Mouse (Mus musculus) CH12.LX (cell line): ENCODE measurements around the gene Rab40c. TPM values are rescaled to one million over a fixed set of nuclear protein-coding genes. Genes with fewer than 3 reads are reported as not detected.

Experiments
- DNase-seq: peaks from one replicate; pipeline ENCODE4 v3.0.0-alpha.2; 2013; ENCODE audit errors: extremely low read depth
- H3K27ac ChIP-seq: 2 replicates; pipeline ENCODE4 v1.5.1; 2012; ENCODE audit warnings: low read depth, mild to moderate bottlenecking, control low read depth, moderate library complexity; ENCODE audit not compliant: insufficient read depth
- H3K27me3 ChIP-seq: replicated peaks from 2 replicates; pipeline ENCODE3; 2012; ENCODE audit warnings: inconsistent platforms
- H3K36me3 ChIP-seq, 2 experiments: replicated peaks in 1 of 2; 2 replicates each; pipeline versions ENCODE3 to v1.6.1; 2012; ENCODE audit warnings: inconsistent platforms in 1 of 2, low read length in 1 of 2, mild to moderate bottlenecking in 1 of 2, mixed read lengths in 1 of 2, moderate library complexity in 1 of 2; ENCODE audit not compliant: control insufficient read depth in 1 of 2, insufficient read depth in 1 of 2
- H3K4me1 ChIP-seq, 2 experiments: 2 replicates each; pipeline ENCODE4 v1.6.1; 2012; ENCODE audit warnings: inconsistent platforms in 1 of 2, moderate library complexity in 1 of 2; ENCODE audit not compliant: insufficient read depth in 2 of 2, control insufficient read depth in 1 of 2
- H3K4me2 ChIP-seq: 2 replicates; pipeline ENCODE4 v1.6.1; 2012; ENCODE audit warnings: low read depth, mild to moderate bottlenecking, control low read depth; ENCODE audit not compliant: poor library complexity, insufficient read depth, severe bottlenecking
- H3K4me3 ChIP-seq, 3 experiments: fragments of 150-350 bp in 1 of 3; sonication (generic) in 1 of 3; replicated peaks in 1 of 3; 2 replicates each; pipeline versions ENCODE3 to v1.5.1; 2011 to 2012; ENCODE audit warnings: low read depth in 2 of 3, low read length in 2 of 3, mild to moderate bottlenecking in 2 of 3, moderate library complexity in 2 of 3, control low read depth in 1 of 3, improper control_type of control experiment in 1 of 3, inconsistent platforms in 1 of 3, mixed read lengths in 1 of 3; ENCODE audit not compliant: poor library complexity in 1 of 3
- H3K79me2 ChIP-seq: replicated peaks from 2 replicates; pipeline ENCODE4 v1.6.1; 2012; ENCODE audit warnings: mild to moderate bottlenecking, moderate library complexity; ENCODE audit not compliant: control insufficient read depth, poor library complexity, insufficient read depth, severe bottlenecking; ENCODE audit errors: extremely low read depth
- H3K9ac ChIP-seq: 2 replicates; pipeline ENCODE4 v1.6.1; 2012; ENCODE audit warnings: low read depth, mild to moderate bottlenecking, control low read depth, moderate library complexity; ENCODE audit not compliant: insufficient read depth
- H3K9me3 ChIP-seq: replicated peaks from 2 replicates; pipeline ENCODE3; 2012; ENCODE audit warnings: low read length, inconsistent platforms, mixed read lengths
- CHD2 ChIP-seq: IDR thresholded peaks from 2 replicates; pipeline ENCODE4 v1.6.1; 2011; ENCODE audit warnings: low read length, improper control_type of control experiment
- CTCF ChIP-seq, 2 experiments: IDR thresholded peaks in 1 of 2; conservative IDR thresholded peaks in 1 of 2; 2 replicates each; pipeline ENCODE4 v1.5.1; 2011 to 2012; ENCODE audit warnings: low read depth in 2 of 2, low read length in 2 of 2, improper control_type of control experiment in 1 of 2, inconsistent platforms in 1 of 2, mild to moderate bottlenecking in 1 of 2, moderate library complexity in 1 of 2
- ELF1 ChIP-seq: IDR thresholded peaks from 2 replicates; pipeline ENCODE4 v1.6.1; 2014; ENCODE audit warnings: low read depth, mild to moderate bottlenecking, inconsistent platforms, low read length, improper control_type of control experiment
- GABPA ChIP-seq: IDR thresholded peaks from 2 replicates; pipeline ENCODE4 v1.6.1; 2012; ENCODE audit warnings: low read depth, low read length, improper control_type of control experiment, inconsistent platforms; ENCODE audit not compliant: insufficient replicate concordance
- IRF4 ChIP-seq: IDR thresholded peaks from 2 replicates; pipeline ENCODE4 v1.6.1; 2014; ENCODE audit warnings: low read depth, mild to moderate bottlenecking, inconsistent platforms, low read length, improper control_type of control experiment
- JUND ChIP-seq: conservative IDR thresholded peaks from 2 replicates; pipeline ENCODE4 v1.6.1; 2011; ENCODE audit warnings: low read depth, low read length, improper control_type of control experiment
- MAFK ChIP-seq: IDR thresholded peaks from 2 replicates; pipeline ENCODE4 v1.6.1; 2011; ENCODE audit warnings: low read length, improper control_type of control experiment; ENCODE audit not compliant: insufficient replicate concordance
- MAX ChIP-seq: IDR thresholded peaks from 2 replicates; pipeline ENCODE4 v1.6.1; 2011; ENCODE audit warnings: low read length, improper control_type of control experiment
- NELFE ChIP-seq: IDR thresholded peaks from 2 replicates; pipeline ENCODE4 v1.6.1; 2011; ENCODE audit warnings: low read depth, low read length, improper control_type of control experiment
- NRF1 ChIP-seq: IDR thresholded peaks from 2 replicates; pipeline ENCODE4 v1.6.1; 2014; ENCODE audit warnings: low read depth, mild to moderate bottlenecking, inconsistent platforms, low read length, improper control_type of control experiment, moderate library complexity
- POLR2A ChIP-seq: IDR thresholded peaks from 2 replicates; pipeline ENCODE4 v1.6.1; 2011; ENCODE audit warnings: low read depth, mild to moderate bottlenecking, improper control_type of control experiment, low read length
- POLR2AphosphoS2 ChIP-seq: IDR thresholded peaks from 2 replicates; pipeline ENCODE4 v1.6.1; 2011; ENCODE audit warnings: low read depth, low read length, improper control_type of control experiment
- RAD21 ChIP-seq: IDR thresholded peaks from 2 replicates; pipeline ENCODE4 v1.6.1; 2011; ENCODE audit warnings: low read depth, mild to moderate bottlenecking, low read length, improper control_type of control experiment, moderate library complexity
- RCOR1 ChIP-seq: conservative IDR thresholded peaks from 2 replicates; pipeline ENCODE4 v1.6.1; 2012; ENCODE audit warnings: low read depth, mild to moderate bottlenecking, inconsistent platforms, low read length, improper control_type of control experiment
- SIN3A ChIP-seq: IDR thresholded peaks from 2 replicates; pipeline ENCODE4 v1.6.1; 2012; ENCODE audit warnings: low read length, improper control_type of control experiment, inconsistent platforms
- TCF12 ChIP-seq: IDR thresholded peaks from 2 replicates; pipeline ENCODE4 v1.6.1; 2014; ENCODE audit warnings: low read depth, mild to moderate bottlenecking, inconsistent platforms, low read length, improper control_type of control experiment
- USF1 ChIP-seq: IDR thresholded peaks from 2 replicates; pipeline ENCODE4 v1.6.1; 2014; ENCODE audit warnings: low read depth, mild to moderate bottlenecking, inconsistent platforms, low read length, improper control_type of control experiment
- USF2 ChIP-seq: conservative IDR thresholded peaks from 2 replicates; pipeline ENCODE4 v1.6.1; 2011; ENCODE audit warnings: low read depth, low read length, improper control_type of control experiment
- ZC3H11A ChIP-seq: IDR thresholded peaks from 2 replicates; pipeline ENCODE4 v1.6.1; 2012; ENCODE audit warnings: low read depth, mild to moderate bottlenecking, inconsistent platforms, low read length, improper control_type of control experiment
- ZMIZ1 ChIP-seq: IDR thresholded peaks from 2 replicates; pipeline ENCODE4 v1.6.1; 2012; ENCODE audit warnings: low read depth, mild to moderate bottlenecking, inconsistent platforms, low read length, improper control_type of control experiment
- ZNF384 ChIP-seq: IDR thresholded peaks from 2 replicates; pipeline ENCODE4 v1.6.1; 2012; ENCODE audit warnings: low read depth, low read length, improper control_type of control experiment, inconsistent platforms
- dilution Hi-C: fragments of 300-500 bp; cut with MboI; formaldehyde crosslinking; loops from 2 replicates; pipeline ENCODE4 v1.14.3; 2020; ENCODE audit warnings: low sequenced_read_pairs; ENCODE audit not compliant: extremely low pct_unique_long_range_greater_than_20kb, extremely low pct_ligation_motif_present
- in situ Hi-C: fragments of 300-500 bp; cut with MboI; formaldehyde crosslinking; loops from 3 replicates; pipeline ENCODE4 v1.14.3; 2019; ENCODE audit warnings: low sequenced_read_pairs, low pct_ligation_motif_present, low pct_unique_long_range_greater_than_20kb, mixed read lengths
- polyA plus RNA-seq: library from polyadenylated mRNA; unstranded; fragments of >175 nt; gene quantifications from 2 replicates; pipeline ENCODE4 v1.2.1, GENCODE M21; 2012; ENCODE audit warnings: low read depth; ENCODE audit not compliant: insufficient read length
- total RNA-seq, 2 experiments: library from RNA; depleted of rRNA; stranded (reverse); fragments of 300-350 nt in 1 of 2; fragments of >200 nt in 1 of 2; gene quantifications; 2 replicates each; pipeline ENCODE4 v1.2.3; 2012 to 2014

Gene Rab40c
- total and polyA plus RNA-seq, 3 experiments, result 8.0 to 14.4 (median 9.2) TPM

DNA sequence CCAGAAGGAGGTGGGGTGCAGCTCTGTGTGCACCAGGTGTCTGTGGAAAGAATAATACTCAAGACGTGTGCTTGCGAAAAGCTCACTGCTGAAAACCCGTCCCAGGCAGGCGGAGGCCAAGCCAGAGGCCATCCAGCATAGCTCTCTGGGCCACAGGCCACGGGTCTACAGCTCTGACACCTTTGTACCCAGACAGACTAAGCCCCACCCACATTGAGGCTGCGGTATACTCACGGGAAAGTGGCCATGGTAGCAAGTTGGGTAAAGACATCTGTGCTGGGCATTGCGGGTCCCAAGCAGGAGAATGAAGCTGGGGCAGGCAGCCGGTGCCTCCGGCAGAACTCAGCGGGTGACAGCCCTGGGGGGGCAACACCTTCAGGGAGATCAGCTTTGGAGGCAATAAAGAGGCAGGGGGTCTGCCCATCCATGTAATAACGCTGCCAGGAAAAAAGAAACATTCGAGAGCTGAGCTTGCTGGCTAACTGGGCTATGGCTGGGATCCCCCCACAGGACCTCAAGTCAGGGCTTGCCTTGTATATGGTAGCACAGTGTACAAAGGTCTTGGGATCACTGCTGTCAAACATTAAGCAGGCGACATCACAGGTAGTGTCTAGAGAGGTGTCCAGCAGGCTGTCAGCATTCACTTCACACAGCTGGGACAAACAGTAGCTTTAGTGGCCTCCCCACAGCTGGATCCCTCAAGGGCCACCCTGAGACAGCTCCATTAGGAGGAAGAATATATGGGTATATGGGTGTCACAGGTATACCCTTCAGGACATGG lies 79.9 kb downstream of the Rab40c start:
- H3K4me3 ChIP-seq, result no peak overlapping the region
- H3K27ac ChIP-seq, result no peak overlapping the region
- H3K27me3 ChIP-seq, result no peaks in the 10 kb centered on the region
- dilution Hi-C loops, result no loop called here
- peaks cover 73 to 84% of the 10 kb centered on the region in 2 experiments for H3K36me3 ChIP-seq
- H3K4me2 ChIP-seq, result no peak overlapping the region
- DNase-seq, result no peak
- no peak overlapping the region for H3K9ac ChIP-seq
- peaks cover 14 to 15% of the 10 kb centered on the region in 2 experiments for H3K4me1 ChIP-seq
- no peaks in the 10 kb centered on the region for H3K9me3 ChIP-seq
- H3K79me2 ChIP-seq, result peaks cover 14% of the 10 kb centered on the region
- in situ Hi-C loops, result no loop called here
- TF ChIP-seq ELF1, result no peak
- TF ChIP-seq NRF1, result no peak
- TF ChIP-seq RAD21, result no peak
- TF ChIP-seq ZC3H11A, result no peak
- TF ChIP-seq SIN3A, result no peak
- no peak for TF ChIP-seq IRF4
- TF ChIP-seq CHD2, result no peak

DNA sequence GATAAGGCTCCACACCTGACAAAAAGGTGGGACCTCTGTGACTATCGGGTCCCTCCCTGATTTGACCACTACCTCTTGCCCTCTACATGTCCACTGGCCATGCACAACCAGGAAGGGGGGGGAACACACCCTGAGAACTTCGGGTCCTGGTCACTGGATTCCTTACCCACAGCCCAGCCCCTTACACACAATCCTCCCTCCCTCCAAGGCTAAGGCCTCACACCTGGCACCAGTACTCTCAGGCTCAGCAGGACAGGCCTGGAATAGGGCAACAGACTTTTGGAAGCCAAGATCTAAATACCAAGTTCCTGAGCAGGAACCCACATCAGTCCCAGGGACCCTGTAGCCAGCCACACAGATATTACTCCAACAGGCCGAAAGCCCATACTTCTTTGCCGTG lies 80.6 kb downstream of the Rab40c start:
- peaks cover 74 to 87% of the 10 kb centered on the region in 2 experiments for H3K36me3 ChIP-seq

DNA sequence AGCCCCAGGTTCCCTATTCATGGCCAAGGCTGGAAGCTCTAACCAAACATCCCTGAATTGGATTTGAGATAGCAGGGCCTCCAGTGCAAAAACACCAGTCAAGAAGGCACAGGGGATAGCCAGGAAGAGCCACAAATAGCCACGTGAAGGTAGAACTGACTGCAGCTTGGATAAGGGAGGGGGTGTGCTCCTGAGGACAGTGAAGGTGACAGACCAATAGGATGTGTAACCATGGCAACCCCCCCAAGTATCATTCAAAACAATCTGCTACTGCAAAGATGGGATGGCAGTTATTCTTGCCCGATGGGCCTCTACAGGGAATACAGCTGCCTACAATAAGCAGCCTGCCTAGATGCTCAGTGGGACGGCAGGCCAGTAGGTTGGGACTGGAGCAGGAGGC lies 82.0 kb downstream of the Rab40c start:
- Histone ChIP-seq H3K27ac (no peak overlapping the region), H3K79me2 (no peaks in the 10 kb centered on the region; the same call in none of the 2 replicates), H3K9me3 (no peaks in the 10 kb centered on the region), H3K27me3 (no peaks in the 10 kb centered on the region), H3K36me3 (peaks cover 73 to 81% of the 10 kb centered on the region in 2 experiments), H3K4me2 (no peak overlapping the region), H3K4me3 (no peak overlapping the region), H3K9ac (no peak overlapping the region), H3K4me1 (peaks cover 9 to 18% of the 10 kb centered on the region in 2 experiments)
- no peak for DNase-seq
- TF ChIP-seq NELFE, result no peak
- TF ChIP-seq RCOR1, result no peak
- no peak for TF ChIP-seq RAD21
- TF ChIP-seq USF2, result no peak
- TF ChIP-seq ZNF384, result no peak
- TF ChIP-seq GABPA, result no peak
- no peak for TF ChIP-seq MAX
- TF ChIP-seq CTCF (conservative IDR thresholded peaks at IDR 0.05 in 1 of 2, IDR thresholded peaks at IDR 0.05 in 1 of 2; ENCODE audit: low read depth in 2 of 2, low read length in 2 of 2), result no peak
- TF ChIP-seq SIN3A, result no peak
- no peak for TF ChIP-seq TCF12
- TF ChIP-seq ZMIZ1, result no peak
- TF ChIP-seq CHD2, result no peak
- TF ChIP-seq POLR2AphosphoS2, result no peak
- no peak for TF ChIP-seq JUND
- TF ChIP-seq MAFK, result no peak
- TF ChIP-seq USF1, result no peak
- in situ Hi-C loops, result no loop called here
- dilution Hi-C loops, result no loop called here

More for the DNA sequence above, 80.6 kb downstream of the Rab40c start:
- Histone ChIP-seq H3K4me1 (peaks cover 16 to 21% of the 10 kb centered on the region in 2 experiments), H3K4me2 (no peak overlapping the region), H3K79me2 (peaks cover 10% of the 10 kb centered on the region), H3K9me3 (no peaks in the 10 kb centered on the region), H3K27me3 (no peaks in the 10 kb centered on the region), H3K27ac (no peak overlapping the region), H3K4me3 (no peak overlapping the region), H3K9ac (no peak overlapping the region)
- no peak for TF ChIP-seq POLR2A
- dilution Hi-C loops (no loop called here), in situ Hi-C loops (no loop called here)
- DNase-seq, result no peak
